Mouse (Mus musculus) gastrocnemius, adult 2 months (tissue): ENCODE data around the gene Diras1. TPM values are rescaled to one million over a fixed set of nuclear protein-coding genes. Genes with fewer than 3 reads are reported as not detected.
A peak's percentile ranks its signal among the peaks of the same experiment; 100 is the strongest.
"Not testable (repeated sequence)": the region's sequence is repeated elsewhere in the genome, so short reads cannot be mapped to it uniquely, and the experiment has no call there.

Experiments
- DNase-seq: peaks from one replicate; pipeline ENCODE4 v3.0.0; 2022
- H3K27ac ChIP-seq: fragments of 200-600 bp; 2 replicates; pipeline ENCODE4 v1.8.1; 2022; ENCODE audit warnings: mild to moderate bottlenecking
- H3K4me3 ChIP-seq: fragments of 200-600 bp; 2 replicates; pipeline ENCODE4 v1.8.1; 2022; ENCODE audit warnings: mild to moderate bottlenecking, moderate library complexity
- CTCF ChIP-seq: fragments of 200-600 bp; IDR thresholded peaks from 2 replicates; pipeline ENCODE4 v1.8.1; 2022; ENCODE audit warnings: antibody characterized with exemption, mild to moderate bottlenecking, moderate library complexity
- intact Hi-C: fragments of 180-260 bp; cut with DNase I; formaldehyde crosslinking; loops from one replicate; pipeline ENCODE4 v1.15.1; 2025
- total RNA-seq, 2 experiments: library from RNA; stranded (reverse); gene quantifications; 2 replicates each; pipeline ENCODE4 v1.2.3; 2021

The Diras1 gene
- total RNA-seq, 2 experiments from 2014 or later, result 0.08 TPM; not detected in 1

GRCm38 (mm10) chr10:81052577-81052976 is 27.1 kb upstream of the Diras1 start:
- TF ChIP-seq CTCF, result no peak
- no peak for DNase-seq
- H3K27ac ChIP-seq, result no peak overlapping the region
- intact Hi-C loops, result no loop called here
- no peak overlapping the region for H3K4me3 ChIP-seq

- intact Hi-C loops, result no loop called here
- Histone ChIP-seq H3K4me3 (no peak overlapping the region), H3K27ac (no peak overlapping the region)
- no peak for DNase-seq
- no peak for TF ChIP-seq CTCF
Measured at GRCm38 (mm10) chr10:81051133-81051532, 25.7 kb upstream of the Diras1 start.

GRCm38 (mm10) chr10:81050645-81051044 is 25.2 kb upstream of the Diras1 start:
- TF ChIP-seq CTCF, result peak; percentile 44
- intact Hi-C loops, result no loop called here
- H3K27ac ChIP-seq, result no peak overlapping the region
- no peak overlapping the region for H3K4me3 ChIP-seq
- DNase-seq, result no peak

- H3K27ac ChIP-seq, intact Hi-C loops, H3K4me3 ChIP-seq, DNase-seq: not testable (repeated sequence)
Measured at GRCm38 (mm10) chr10:81045246-81045645, 19.8 kb upstream of the Diras1 start.

- H3K4me3 ChIP-seq, result no peak overlapping the region
- no peak overlapping the region for H3K27ac ChIP-seq
- peak; percentile 79 for DNase-seq
- TF ChIP-seq CTCF, result peak; percentile 94
- intact Hi-C loops, result loop anchor here (1.0 to 5.0 kb wide), 2 partner anchors 25 to 39 kb away; no protein-coding TSS in a partner anchor
Measured at GRCm38 (mm10) chr10:81041458-81042175, 16.2 kb upstream of the Diras1 start.

GRCm38 (mm10) chr10:81036988-81037580 is 11.6 kb upstream of the Diras1 start, which contains the start of gene Slc39a3:
Slc39a3 (minus strand) TSS chr10:81037426.
- Histone ChIP-seq H3K4me3 (peak within 1 kb of the TSS; percentile 92), H3K27ac (peak within 1 kb of the TSS; percentile 89)
- no peak for TF ChIP-seq CTCF
- intact Hi-C loops, result loop anchor here (2.0 kb wide), 1 partner anchor 20 kb away; no protein-coding TSS in a partner anchor
- peak; percentile 98 for DNase-seq

- DNase-seq, result no peak
- TF ChIP-seq CTCF, result peak; percentile 44
- intact Hi-C loops, result loop anchor here (2.0 kb wide), 1 partner anchor 19 kb away; no protein-coding TSS in a partner anchor
- H3K27ac ChIP-seq, result no peak overlapping the region
- no peak overlapping the region for H3K4me3 ChIP-seq
Measured at GRCm38 (mm10) chr10:81036251-81036650, 10.8 kb upstream of the Diras1 start.

GRCm38 (mm10) chr10:81033586-81033985 is 8.1 kb upstream of the Diras1 start:
- intact Hi-C loops, result no loop called here

GRCm38 (mm10) chr10:81029031-81029430 is 3.6 kb upstream of the Diras1 start:
- intact Hi-C loops, result no loop called here

More at GRCm38 (mm10) chr10:81033586-81033985, 8.1 kb upstream of the Diras1 start:
- Histone ChIP-seq H3K4me3 (no peak overlapping the region), H3K27ac (no peak overlapping the region)
- DNase-seq, result no peak
- TF ChIP-seq CTCF, result no peak

GRCm38 (mm10) chr10:81028219-81028618 is 2.8 kb upstream of the Diras1 start:
- intact Hi-C loops, result no loop called here
- no peak for TF ChIP-seq CTCF
- DNase-seq, result no peak

More at GRCm38 (mm10) chr10:81029031-81029430, 3.6 kb upstream of the Diras1 start:
- Histone ChIP-seq H3K27ac (no peak overlapping the region), H3K4me3 (no peak overlapping the region)
- DNase-seq, result no peak
- TF ChIP-seq CTCF, result no peak

GRCm38 (mm10) chr10:81027331-81027730 is 1.9 kb upstream of the Diras1 start:
- TF ChIP-seq CTCF, result no peak
- intact Hi-C loops, result no loop called here
- H3K4me3 ChIP-seq, result no peak overlapping the region
- DNase-seq, result peak; percentile 82
- H3K27ac ChIP-seq, result peak overlapping the region; percentile 87

More at GRCm38 (mm10) chr10:81028219-81028618, 2.8 kb upstream of the Diras1 start:
- Histone ChIP-seq H3K4me3 (no peak overlapping the region), H3K27ac (no peak overlapping the region; the same call in 1 of the 2 replicates)

GRCm38 (mm10) chr10:81026857-81027256 is 1.4 kb upstream of the Diras1 start:
- intact Hi-C loops, result no loop called here
- no peak for DNase-seq
- Histone ChIP-seq H3K4me3 (no peak overlapping the region), H3K27ac (peak overlapping the region; percentile 87)
- TF ChIP-seq CTCF, result no peak

GRCm38 (mm10) chr10:81025047-81025621 is 328 bp downstream of the Diras1 start:
- DNase-seq, result no peak
- intact Hi-C loops, result no loop called here
- peak overlapping the region; percentile 55 for H3K4me3 ChIP-seq
- no peak for TF ChIP-seq CTCF
- H3K27ac ChIP-seq, result no peak overlapping the region
